Mouse (Mus musculus) heart, postnatal 0 days (tissue): Measurements from ENCODE around the gene Gm10382.

Experiments used
- CTCF ChIP-seq: IDR thresholded peaks from 2 replicates; pipeline ENCODE4 v1.5.1; 2016; ENCODE audit warnings: antibody characterized with exemption, control low read depth, low read depth
- EP300 ChIP-seq: IDR thresholded peaks from 2 replicates; pipeline ENCODE4 v1.6.1; 2016; ENCODE audit warnings: antibody characterized with exemption, low read depth

GRCm38 (mm10) chr5:125416183-125416582 lies 27.1 kb downstream of the Gm10382 start:
- no peak for TF ChIP-seq EP300
- no peak for TF ChIP-seq CTCF
